ENCODE assay signal across 22 mouse cellular contexts in genomic region chr11:75434138-75434537, GRCm38 (mm10). TPM values are rescaled to one million over a fixed set of nuclear protein-coding genes. Genes with fewer than 3 reads are reported as not detected.
DNase-seq lines count a peak whose midpoint lies in the region; ATAC-seq and TF ChIP-seq lines count a peak whose summit lies in the region.
"Had no signal": no experiment of that assay in that cellular context is flagged by ENCODE, and none has a peak within 500 bp of the region (broad histone marks: within the 10 kb centered on the region; RNA-seq: fewer than 3 reads in every experiment).

No protein-coding gene starts in this region.

- no peak for TF ChIP-seq EP300 in heart, adult 2 months (IDR thresholded peaks at IDR 0.05; ENCODE audit: insufficient read depth, low read depth, low read length)
- no peak for TF ChIP-seq EP300 in liver, embryonic 14.5 days (IDR thresholded peaks at IDR 0.05; ENCODE audit: low read depth)

- no peak for TF ChIP-seq POLR2A in heart, adult 2 months (IDR thresholded peaks at IDR 0.05; ENCODE audit: insufficient read depth, low read depth, low read length)

- H3K9ac ChIP-seq in heart, adult 2 months (ENCODE audit: low read depth, low read length), result no peak overlapping the region
- H3K9ac ChIP-seq in liver, embryonic 14.5 days (replicated peaks), result no peak overlapping the region
- no peak overlapping the region for H3K9ac ChIP-seq in liver, embryonic 12.5 days
- H3K9ac ChIP-seq: embryonic facial prominence, embryonic 13.5 days; hindbrain, embryonic 13.5 days; liver, embryonic 15.5 days had no signal

- H3K4me1 ChIP-seq in heart, adult 2 months (ENCODE audit: control insufficient read depth, insufficient read depth, low read length), result no peaks in the 10 kb centered on the region
- H3K4me1 ChIP-seq in heart, embryonic 10.5 days, result peaks cover 10% of the 10 kb centered on the region; the same call in 1 of the 2 replicates
- H3K4me1 ChIP-seq in liver, embryonic 14.5 days (replicated peaks; ENCODE audit: control insufficient read depth in 2 of 2, insufficient read depth in 2 of 2, low read length in 1 of 2), result peaks cover 0 to 2% of the 10 kb centered on the region in 2 experiments; a peak in 1 of 4 replicates
- H3K4me1 ChIP-seq in liver, embryonic 12.5 days, result 0 out of 2 replicates have a peak, but pooled peaks cover 3% of the 10 kb centered on the region
- H3K4me1 ChIP-seq: hindbrain, embryonic 13.5 days had no signal

- no peaks in the 10 kb centered on the region for H3K79me2 ChIP-seq in heart, adult 2 months (replicated peaks; ENCODE audit: control insufficient read depth, insufficient read depth, low read length)

- no peak overlapping the region for H3K27ac ChIP-seq in heart, adult 2 months
- H3K27ac ChIP-seq in heart, embryonic 10.5 days, result no peak overlapping the region
- no peak overlapping the region for H3K27ac ChIP-seq in liver, embryonic 14.5 days
- H3K27ac ChIP-seq in liver, embryonic 12.5 days, result no peak overlapping the region
- H3K27ac ChIP-seq: embryonic facial prominence, embryonic 13.5 days; hindbrain, embryonic 13.5 days; liver, embryonic 15.5 days had no signal

- TF ChIP-seq CTCF in heart, adult 2 months (IDR thresholded peaks at IDR 0.05), result peak; percentile 36
- peak; percentile 77 for TF ChIP-seq CTCF in liver, embryonic 14.5 days (IDR thresholded peaks at IDR 0.05; ENCODE audit: low read depth)

- peaks cover 6% of the 10 kb centered on the region for H3K9me3 ChIP-seq in heart, embryonic 10.5 days
- peaks cover 5% of the 10 kb centered on the region for H3K9me3 ChIP-seq in liver, embryonic 14.5 days (ENCODE audit: control insufficient read depth, low read length)
- H3K9me3 ChIP-seq in liver, embryonic 12.5 days (replicated peaks), result peaks cover 5% of the 10 kb centered on the region
- H3K9me3 ChIP-seq: embryonic facial prominence, embryonic 13.5 days; hindbrain, embryonic 13.5 days had no signal

- H3K4me2 ChIP-seq in liver, embryonic 14.5 days (ENCODE audit: low read depth), result no peak overlapping the region
- no peak overlapping the region for H3K4me2 ChIP-seq in liver, embryonic 12.5 days
- H3K4me2 ChIP-seq: embryonic facial prominence, embryonic 13.5 days; hindbrain, embryonic 13.5 days; liver, embryonic 15.5 days had no signal

- WGBS in heart, adult 2 months, result 88% methylated on average over 5 of the region's 5 CpGs
- 87% methylated on average over 5 of the region's 5 CpGs for WGBS in heart, embryonic 10.5 days
- WGBS in liver, embryonic 14.5 days (ENCODE audit: insufficient replicate concordance), result 83% methylated on average over 5 of the region's 5 CpGs
- WGBS in liver, embryonic 12.5 days (ENCODE audit: insufficient replicate concordance), result 83% methylated on average over 5 of the region's 5 CpGs

- no peak for ATAC-seq in liver, embryonic 14.5 days (ENCODE audit: insufficient read depth)
- ATAC-seq in liver, embryonic 12.5 days, result no peak

- no peak overlapping the region for H3K4me3 ChIP-seq in heart, adult 2 months
- H3K4me3 ChIP-seq in heart, embryonic 10.5 days, result no peak overlapping the region
- no peak overlapping the region for H3K4me3 ChIP-seq in liver, embryonic 14.5 days (ENCODE audit: insufficient read depth in 1 of 2, low read depth in 2 of 2, low read length in 2 of 2)
- H3K4me3 ChIP-seq in liver, embryonic 12.5 days, result no peak overlapping the region
- H3K4me3 ChIP-seq: embryonic facial prominence, embryonic 13.5 days; hindbrain, embryonic 13.5 days; liver, embryonic 15.5 days; myocyte had no signal

- no peaks in the 10 kb centered on the region for H3K36me3 ChIP-seq in heart, adult 2 months (ENCODE audit: control insufficient read depth, insufficient read depth, low read length)
- no peaks in the 10 kb centered on the region for H3K36me3 ChIP-seq in heart, embryonic 10.5 days
- peaks cover 6% of the 10 kb centered on the region; the same call in 1 of the 2 replicates for H3K36me3 ChIP-seq in liver, embryonic 14.5 days (replicated peaks; ENCODE audit: control insufficient read depth, insufficient read depth, low read depth)
- H3K36me3 ChIP-seq in liver, embryonic 12.5 days, result peaks cover 53% of the 10 kb centered on the region
- H3K36me3 ChIP-seq: embryonic facial prominence, embryonic 13.5 days; hindbrain, embryonic 13.5 days had no signal

- H3K27me3 ChIP-seq in heart, adult 2 months (ENCODE audit: control insufficient read depth, insufficient read depth, low read length), result no peaks in the 10 kb centered on the region
- H3K27me3 ChIP-seq in heart, embryonic 10.5 days (ENCODE audit: insufficient read depth, poor library complexity, severe bottlenecking), result 0 out of 2 replicates have a peak, but pooled peaks cover 5% of the 10 kb centered on the region
- H3K27me3 ChIP-seq in liver, embryonic 14.5 days (ENCODE audit: control insufficient read depth, insufficient read depth, low read length), result no peaks in the 10 kb centered on the region
- no peaks in the 10 kb centered on the region for H3K27me3 ChIP-seq in liver, embryonic 12.5 days (replicated peaks)
- H3K27me3 ChIP-seq: embryonic facial prominence, embryonic 13.5 days; hindbrain, embryonic 13.5 days; liver, embryonic 15.5 days had no signal

- intact Hi-C loops in heart, adult 2 months (cut with DNase I), result no loop called here

- no peak for DNase-seq in heart, adult 2 months
- DNase-seq in heart, embryonic 10.5 days (ENCODE audit: low spot score), result no peak
- DNase-seq in liver, embryonic 14.5 days (ENCODE audit: low read depth in 3 of 3, low spot score in 3 of 3), result no peak
- DNase-seq in ES-CJ7 (ENCODE audit: low read depth, low spot score), result peak; percentile 28
- DNase-seq in induced T-regulatory cell, adult 2 months (ENCODE audit: low read depth), result peak; percentile 27
- DNase-seq in embryo, embryonic 11 days, result no peak
- DNase-seq in ovary, postnatal 36 days (ENCODE audit: low spot score), result no peak
- DNase-seq: adrenal gland, postnatal 10 days; cerebellum, adult 9-10 months; gastrocnemius, postnatal 25 days; heart, postnatal 10 days; kidney, adult 11 months; kidney, postnatal 36 days; midbrain, embryonic 14.5 days; retina, postnatal 1 day; thymus, adult 18-20 months had no signal

RNA-seq across cellular contexts. Expression of gene Serpinf2, which starts 5.3 kb away (rescaled TPM):
- total RNA-seq in heart, adult 2 months (2021), result not detected
- 0.18 and 0.61 TPM in 2 replicates for polyA plus RNA-seq in heart, adult 2 months (2012; rRNA removed)
- 3.6 and 98.2 TPM in 2 replicates for polyA plus RNA-seq in heart, embryonic 10.5 days (2016; fragmentation: Nextera tagmentation; extraction: Ambion mirVana)
- 474 and 506 TPM in 2 replicates for polyA plus RNA-seq in liver, embryonic 14.5 days (2012; rRNA removed)
- polyA plus RNA-seq in liver, embryonic 14.5 days (2014; fragmentation: Nextera tagmentation; extraction: Ambion mirVana), result 304 and 336 TPM in 2 replicates
- polyA plus RNA-seq in liver, embryonic 12.5 days (2016; fragmentation: Nextera tagmentation; extraction: Ambion mirVana), result 351 and 375 TPM in 2 replicates
- total RNA-seq: gastrocnemius, postnatal 25 days; heart, postnatal 10 days had no signal
- polyA plus RNA-seq: hindbrain, embryonic 13.5 days; midbrain, embryonic 14.5 days had no signal

RNA-seq across cellular contexts. Expression of gene Serpinf1, which starts 11.6 kb away (rescaled TPM):
- total RNA-seq in heart, adult 2 months (2021), result 10 to 100 TPM; 17.4 to 28.5 TPM
- 84.5 and 96.1 TPM in 2 replicates for polyA plus RNA-seq in heart, adult 2 months (2012; rRNA removed)
- 53.6 and 168 TPM in 2 replicates for polyA plus RNA-seq in heart, embryonic 10.5 days (2016; fragmentation: Nextera tagmentation; extraction: Ambion mirVana)
- polyA plus RNA-seq in liver, embryonic 14.5 days (2012; rRNA removed), result 104 and 128 TPM in 2 replicates
- 145 and 166 TPM in 2 replicates for polyA plus RNA-seq in liver, embryonic 14.5 days (2014; fragmentation: Nextera tagmentation; extraction: Ambion mirVana)
- 158 and 172 TPM in 2 replicates for polyA plus RNA-seq in liver, embryonic 12.5 days (2016; fragmentation: Nextera tagmentation; extraction: Ambion mirVana)
- total RNA-seq: neutrophil, adult 5-6 weeks had no signal

RNA-seq across cellular contexts. Expression of gene Wdr81, which starts 20.4 kb away (rescaled TPM):
- 1 to 10 TPM; 7.0 to 8.3 TPM for total RNA-seq in heart, adult 2 months (2021)
- polyA plus RNA-seq in heart, adult 2 months (2012; rRNA removed), result 6.6 and 9.6 TPM in 2 replicates
- polyA plus RNA-seq in heart, embryonic 10.5 days (2016; fragmentation: Nextera tagmentation; extraction: Ambion mirVana), result 6.9 and 7.6 TPM in 2 replicates
- polyA plus RNA-seq in liver, embryonic 14.5 days (2012; rRNA removed), result 15.3 and 16.4 TPM in 2 replicates
- 14.6 and 15.8 TPM in 2 replicates for polyA plus RNA-seq in liver, embryonic 14.5 days (2014; fragmentation: Nextera tagmentation; extraction: Ambion mirVana)
- 24.8 and 25.0 TPM in 2 replicates for polyA plus RNA-seq in liver, embryonic 12.5 days (2016; fragmentation: Nextera tagmentation; extraction: Ambion mirVana)

RNA-seq across cellular contexts. Expression of gene Tlcd2, which starts 27.4 kb away (rescaled TPM):
- 1 to 10 TPM; 3.7 to 4.6 TPM for total RNA-seq in heart, adult 2 months (2021)
- polyA plus RNA-seq in heart, adult 2 months (2012; rRNA removed), result 10.3 and 14.3 TPM in 2 replicates
- 12.8 and 21.3 TPM in 2 replicates for polyA plus RNA-seq in heart, embryonic 10.5 days (2016; fragmentation: Nextera tagmentation; extraction: Ambion mirVana)
- 7.3 and 8.2 TPM in 2 replicates for polyA plus RNA-seq in liver, embryonic 14.5 days (2012; rRNA removed)
- polyA plus RNA-seq in liver, embryonic 14.5 days (2014; fragmentation: Nextera tagmentation; extraction: Ambion mirVana), result 11.9 and 13.0 TPM in 2 replicates
- polyA plus RNA-seq in liver, embryonic 12.5 days (2016; fragmentation: Nextera tagmentation; extraction: Ambion mirVana), result 19.6 and 21.4 TPM in 2 replicates

RNA-seq across cellular contexts. Expression of gene Prpf8, which starts 52.5 kb away (rescaled TPM):
- total RNA-seq in heart, adult 2 months (2021), result 10 to 100 TPM; 84.4 to 93.2 TPM
- 49.0 and 86.5 TPM in 2 replicates for polyA plus RNA-seq in heart, adult 2 months (2012; rRNA removed)
- 49.2 and 53.7 TPM in 2 replicates for polyA plus RNA-seq in heart, embryonic 10.5 days (2016; fragmentation: Nextera tagmentation; extraction: Ambion mirVana)
- polyA plus RNA-seq in liver, embryonic 14.5 days (2012; rRNA removed), result 34.2 and 38.1 TPM in 2 replicates
- 34.2 and 42.2 TPM in 2 replicates for polyA plus RNA-seq in liver, embryonic 14.5 days (2014; fragmentation: Nextera tagmentation; extraction: Ambion mirVana)
- polyA plus RNA-seq in liver, embryonic 12.5 days (2016; fragmentation: Nextera tagmentation; extraction: Ambion mirVana), result 46.6 and 47.9 TPM in 2 replicates

Comparison
In these comparisons a context has a peak if more than half of its experiments do, and no peak if none do; other contexts are left out.
1. DNase-seq: peak in ES-CJ7 (single experiment) and induced T-regulatory cell, adult 2 months (single experiment); none in heart, adult 2 months (0 of 2), heart, embryonic 10.5 days (single experiment), liver, embryonic 14.5 days (0 of 3), embryo, embryonic 11 days (single experiment) and ovary, postnatal 36 days (single experiment).